Mouse (Mus musculus) stomach, postnatal 0 days (tissue): Measurements from ENCODE around the gene Amt. TPM values are rescaled to one million over a fixed set of nuclear protein-coding genes. Genes with fewer than 3 reads are reported as not detected.

ENCODE experiments used
- ATAC-seq: fragments of 200-750 bp; cut with Nextera tagmentation; 2 replicates; pipeline ENCODE4 v1.8.0; 2017; ENCODE audit not compliant: low FRiP score, low TSS enrichment
- DNase-seq: peaks from one replicate; pipeline ENCODE4 v3.0.0-alpha.2; 2016; ENCODE audit warnings: low spot score
- H3K27ac ChIP-seq: fragments of 300-500 bp; sonication (generic); replicated peaks from 2 replicates; pipeline ENCODE4 v1.5.1; 2014; ENCODE audit warnings: mild to moderate bottlenecking, control low read depth
- H3K27me3 ChIP-seq: fragments of 300-500 bp; sonication (generic); 2 replicates; pipeline ENCODE4 v1.6.1; 2014; ENCODE audit warnings: low read length; ENCODE audit not compliant: control insufficient read depth, insufficient read depth
- H3K36me3 ChIP-seq: fragments of 300-500 bp; sonication (generic); 2 replicates; pipeline ENCODE4 v1.6.1; 2014; ENCODE audit warnings: low read length, mixed read lengths; ENCODE audit not compliant: control insufficient read depth, insufficient read depth
- H3K4me1 ChIP-seq: fragments of 300-500 bp; sonication (generic); replicated peaks from 2 replicates; pipeline ENCODE4 v1.6.1; 2014; ENCODE audit warnings: antibody characterized with exemption; ENCODE audit not compliant: control insufficient read depth, insufficient read depth
- H3K4me2 ChIP-seq: fragments of 300-500 bp; sonication (generic); replicated peaks from 2 replicates; pipeline ENCODE4 v1.6.1; 2014; ENCODE audit warnings: low read depth, mild to moderate bottlenecking, control low read depth, moderate library complexity
- H3K4me3 ChIP-seq: fragments of 300-500 bp; sonication (generic); 2 replicates; pipeline ENCODE4 v1.5.1; 2014; ENCODE audit warnings: low read depth, low read length, control low read depth
- H3K9ac ChIP-seq: fragments of 300-500 bp; sonication (generic); 2 replicates; pipeline ENCODE4 v1.6.1; 2014; ENCODE audit warnings: mild to moderate bottlenecking, low read length, control low read depth, mixed read lengths
- H3K9me3 ChIP-seq: fragments of 300-500 bp; sonication (generic); 2 replicates; pipeline ENCODE4 v1.6.1; 2016; ENCODE audit warnings: low read length; ENCODE audit not compliant: control insufficient read depth
- CTCF ChIP-seq: IDR thresholded peaks from 2 replicates; pipeline ENCODE4 v1.5.1; 2016; ENCODE audit warnings: antibody characterized with exemption, low read depth, mild to moderate bottlenecking, moderate library complexity
- EP300 ChIP-seq: optimal IDR thresholded peaks from 2 replicates; pipeline ENCODE3; 2016; ENCODE audit warnings: antibody characterized with exemption
- WGBS: fragments of 180-500 bp; shearing (Covaris S2); extraction: QIAGEN DNeasy Blood & Tissue Kit; methylation state at CpG from one replicate; pipeline ENCODE4 v1.1.7; 2014; 5-methylcytosine and 5-hydroxymethylcytosine counted together
- polyA plus RNA-seq: library from polyadenylated mRNA; unstranded; fragments of >200 nt; fragmentation: Nextera tagmentation; extraction: Ambion mirVana; gene quantifications from 2 replicates; pipeline ENCODE4 v1.2.1, GENCODE M21; 2015

Gene Amt
- polyA plus RNA-seq, result 10.5 and 11.6 TPM in 2 replicates

DNA sequence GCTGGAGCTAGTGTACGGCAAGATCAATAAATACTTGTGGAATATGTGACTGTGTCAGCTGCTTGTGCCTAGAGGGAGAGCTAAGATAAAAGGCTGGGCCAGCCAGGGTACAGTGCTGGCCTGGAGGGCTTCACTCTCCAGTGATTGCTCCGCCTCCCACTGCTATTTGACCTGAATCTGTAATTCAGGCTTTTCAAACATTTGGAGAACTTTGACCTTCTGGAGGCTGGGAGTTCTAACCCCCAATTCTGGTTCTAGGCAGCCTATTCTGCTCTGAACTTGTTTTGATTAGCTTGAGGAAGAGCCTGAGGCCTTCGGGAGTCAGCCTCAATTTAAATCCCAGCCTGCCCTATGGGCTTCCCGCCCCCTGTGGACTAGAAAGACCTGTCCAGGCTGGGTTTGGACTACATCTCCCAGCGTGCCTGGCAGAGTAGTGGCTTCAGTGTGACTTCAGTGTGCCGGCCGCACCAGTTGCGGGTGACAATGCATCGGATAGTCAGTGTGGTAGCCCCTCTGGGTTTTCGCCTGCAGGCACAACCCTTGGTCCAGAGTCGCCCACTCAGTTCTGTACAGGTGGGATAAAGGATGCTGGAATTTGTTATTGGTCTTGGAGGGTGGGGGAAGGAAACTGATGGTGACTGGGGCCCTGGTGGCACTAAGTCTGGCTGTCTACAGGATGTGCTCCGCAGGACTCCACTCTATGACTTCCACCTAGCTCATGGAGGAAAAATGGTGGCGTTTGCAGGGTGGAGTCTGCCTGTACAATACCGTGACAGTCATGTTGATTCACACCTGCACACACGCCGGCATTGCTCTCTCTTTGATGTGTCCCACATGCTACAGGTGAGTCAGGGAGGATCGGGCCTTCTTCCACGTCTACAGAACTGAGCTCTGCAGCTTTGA lies at the start of gene Amt:
Gene Amt (plus strand): TSS at position 401 of the 903 bp plus-strand sequence.
- peak; percentile 73 for DNase-seq
- H3K9me3 ChIP-seq, result no peaks in the 10 kb centered on the region
- 27% methylated on average over 18 of the region's 18 CpGs for WGBS
- H3K9ac ChIP-seq, result 0 out of 2 replicates have a peak within 1 kb of the TSS, but pooled peaks have one; percentile 8
- peak within 1 kb of the TSS; percentile 63; the same call in 1 of the 2 replicates for H3K27ac ChIP-seq
- peak; percentile 77 for ATAC-seq
- H3K4me3 ChIP-seq, result no peak within 1 kb of the TSS
- H3K4me2 ChIP-seq, result peak within 1 kb of the TSS; percentile 32; the same call in 1 of the 2 replicates
- no peaks in the 10 kb centered on the region for H3K27me3 ChIP-seq
- H3K4me1 ChIP-seq, result no peaks in the 10 kb centered on the region
- no peak for TF ChIP-seq CTCF
- peaks cover 3% of the 10 kb centered on the region; the same call in 1 of the 2 replicates for H3K36me3 ChIP-seq

DNA sequence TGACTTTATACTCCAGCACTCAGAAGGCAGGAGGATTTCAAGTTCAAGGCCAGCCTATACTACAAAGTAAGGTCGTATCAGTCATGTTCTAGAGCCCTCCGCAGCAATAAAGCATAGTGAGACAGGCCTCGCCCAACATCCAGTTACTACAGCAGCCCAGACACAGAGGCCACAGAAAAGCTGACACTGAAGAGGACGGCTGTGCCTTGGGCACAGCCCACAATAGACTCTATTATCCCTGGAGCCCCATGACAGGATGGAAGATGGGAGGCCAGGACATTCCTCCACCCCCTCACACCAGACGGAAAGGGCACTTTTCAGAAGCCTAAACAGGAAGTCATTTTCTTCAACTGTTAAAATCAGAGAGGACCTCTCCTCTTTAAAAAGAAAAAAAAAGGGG lies 47.7 kb upstream of the Amt start:
- no peak overlapping the region for H3K27ac ChIP-seq
- no peaks in the 10 kb centered on the region for H3K27me3 ChIP-seq
- no peak for ATAC-seq
- no peaks in the 10 kb centered on the region for H3K4me1 ChIP-seq
- H3K9me3 ChIP-seq, result no peaks in the 10 kb centered on the region
- no peak overlapping the region for H3K9ac ChIP-seq
- H3K4me2 ChIP-seq, result no peak overlapping the region
- H3K4me3 ChIP-seq, result no peak overlapping the region
- H3K36me3 ChIP-seq, result peaks cover 10% of the 10 kb centered on the region
- WGBS, result 58% methylated on average over 5 of the region's 5 CpGs
- TF ChIP-seq CTCF, result no peak
- TF ChIP-seq EP300, result no peak
- DNase-seq, result no peak

DNA sequence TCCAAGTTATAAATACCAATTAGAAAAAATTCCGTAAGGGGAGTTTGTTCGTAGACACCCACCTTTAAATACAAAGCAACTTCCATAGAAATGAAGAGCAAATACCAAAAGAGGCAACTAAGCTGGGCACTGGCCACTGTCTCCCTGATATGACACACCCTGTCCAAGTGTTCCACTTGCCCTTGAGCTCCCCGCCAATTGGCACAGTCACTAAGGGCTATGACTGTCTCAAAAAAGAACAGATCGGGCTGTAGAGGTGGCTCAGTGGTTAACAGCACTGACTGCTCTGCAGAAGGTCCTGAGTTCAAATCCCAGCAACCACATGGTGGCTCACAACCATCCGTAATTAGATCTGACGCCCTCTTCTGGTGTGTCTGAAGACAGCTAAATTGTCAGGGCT lies 44.8 kb upstream of the Amt start:
- ATAC-seq (no peak), DNase-seq (no peak)
- H3K9ac ChIP-seq, result no peak overlapping the region
- WGBS, result 94% methylated on average over 6 of the region's 6 CpGs
- H3K27me3 ChIP-seq, result no peaks in the 10 kb centered on the region
- TF ChIP-seq CTCF (no peak), EP300 (no peak)
- H3K9me3 ChIP-seq, result no peaks in the 10 kb centered on the region
- no peak overlapping the region for H3K27ac ChIP-seq
- H3K36me3 ChIP-seq, result peaks cover 10% of the 10 kb centered on the region; the same call in 1 of the 2 replicates
- H3K4me2 ChIP-seq, result no peak overlapping the region
- H3K4me1 ChIP-seq, result no peaks in the 10 kb centered on the region
- no peak overlapping the region for H3K4me3 ChIP-seq

DNA sequence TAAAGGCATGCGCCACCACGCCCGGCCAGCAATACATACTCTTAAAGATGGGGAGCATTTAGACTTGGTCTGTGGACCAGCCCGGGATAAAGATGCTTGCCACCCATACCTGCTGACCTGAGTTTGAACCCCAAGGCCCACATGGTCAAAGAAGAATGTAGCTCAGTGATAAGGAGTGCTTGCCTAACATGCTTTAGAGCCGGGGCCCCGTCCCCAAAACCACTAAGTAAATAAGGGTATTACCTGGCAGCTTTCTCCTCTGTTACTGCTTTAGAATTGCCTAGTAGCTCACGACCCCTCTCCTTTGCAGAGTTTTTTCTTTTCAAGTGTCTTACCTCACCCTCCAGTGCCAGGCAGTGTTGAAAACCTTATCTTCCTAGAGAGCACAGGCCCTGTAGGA lies 43.9 kb upstream of the Amt start:
- ATAC-seq (no peak), DNase-seq (no peak)
- H3K9ac ChIP-seq, result no peak overlapping the region
- H3K27me3 ChIP-seq, result no peaks in the 10 kb centered on the region
- TF ChIP-seq CTCF (no peak), EP300 (no peak)
- no peak overlapping the region for H3K27ac ChIP-seq
- no peaks in the 10 kb centered on the region for H3K4me1 ChIP-seq
- no peak overlapping the region for H3K4me2 ChIP-seq
- 62% methylated on average over 7 of the region's 7 CpGs for WGBS
- no peak overlapping the region for H3K4me3 ChIP-seq
- peaks cover 10% of the 10 kb centered on the region; the same call in 1 of the 2 replicates for H3K36me3 ChIP-seq
- H3K9me3 ChIP-seq, result no peaks in the 10 kb centered on the region

DNA sequence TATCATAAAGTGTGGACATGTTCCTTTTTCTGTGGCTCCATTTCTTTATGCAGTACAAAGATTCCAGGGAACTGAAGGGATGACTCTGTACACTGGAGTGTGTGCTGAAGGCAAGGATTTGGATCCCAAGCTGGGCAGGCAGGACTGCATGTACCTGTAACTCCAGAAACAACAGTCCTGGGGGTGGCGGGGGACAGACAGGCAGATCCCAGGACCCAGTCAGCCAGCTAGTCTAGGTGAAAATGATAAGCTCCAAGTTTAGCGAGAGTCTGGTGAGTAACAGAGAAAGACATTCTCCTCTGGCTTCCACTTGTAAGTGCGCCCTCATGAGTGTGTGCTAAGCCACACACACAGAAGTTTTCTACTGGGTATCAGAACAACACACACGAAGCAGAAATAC lies 36.1 kb upstream of the Amt start:
- no peak for DNase-seq

DNA sequence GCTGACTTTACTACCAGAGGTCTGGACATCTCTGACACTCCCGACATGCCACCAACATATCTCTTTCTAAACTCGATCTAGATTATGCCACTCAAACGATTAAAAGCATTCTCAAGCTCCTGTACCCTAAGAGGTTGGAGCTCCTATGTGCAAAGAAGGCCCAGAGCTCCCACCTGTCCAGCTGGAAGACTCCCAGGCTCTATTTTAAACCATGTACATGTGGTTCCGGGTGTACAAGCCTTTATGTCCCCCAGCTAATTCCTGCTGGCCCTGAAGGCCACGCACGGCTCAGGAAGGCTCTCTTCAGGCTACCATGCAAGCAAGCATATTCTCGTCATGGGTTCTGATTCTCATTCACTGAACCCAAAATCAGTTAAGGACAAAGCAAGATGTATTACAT lies 34.8 kb upstream of the Amt start:
- Histone ChIP-seq H3K4me2 (peak overlapping the region; percentile 61), H3K4me1 (peaks cover 13% of the 10 kb centered on the region), H3K27me3 (no peaks in the 10 kb centered on the region), H3K36me3 (no peaks in the 10 kb centered on the region), H3K9me3 (no peaks in the 10 kb centered on the region), H3K4me3 (no peak overlapping the region; the same call in 1 of the 2 replicates), H3K9ac (0 out of 2 replicates have a peak overlapping the region, but pooled peaks have one; percentile 18), H3K27ac (0 out of 2 replicates have a peak overlapping the region, but pooled peaks have one; percentile 13)
- TF ChIP-seq CTCF (no peak), EP300 (no peak)
- no peak for ATAC-seq
- WGBS, result 57% methylated on average over 7 of the region's 7 CpGs
- DNase-seq, result no peak

More for the DNA sequence above, 36.1 kb upstream of the Amt start:
- TF ChIP-seq CTCF (no peak), EP300 (no peak)
- WGBS, result 78% methylated on average over 4 of the region's 4 CpGs
- no peak overlapping the region for H3K4me2 ChIP-seq
- no peak for ATAC-seq
- H3K36me3 ChIP-seq, result no peaks in the 10 kb centered on the region
- peaks cover 13% of the 10 kb centered on the region for H3K4me1 ChIP-seq
- H3K27me3 ChIP-seq, result no peaks in the 10 kb centered on the region
- H3K9me3 ChIP-seq, result no peaks in the 10 kb centered on the region
- H3K27ac ChIP-seq, result no peak overlapping the region
- H3K4me3 ChIP-seq, result no peak overlapping the region
- no peak overlapping the region for H3K9ac ChIP-seq
